Mouse (Mus musculus) erythroblast, embryonic 14.5 days (primary cell): ENCODE measurements around the gene Ankrd34a.

ENCODE experiments used
- GATA1 ChIP-seq: IDR thresholded peaks from 2 replicates; pipeline ENCODE4 v1.6.1; 2012; ENCODE audit warnings: low read length, inconsistent platforms, mixed read lengths
- TAL1 ChIP-seq: IDR thresholded peaks from 3 replicates; pipeline ENCODE4 v1.6.1; 2012; ENCODE audit warnings: low read length, inconsistent platforms, mixed read lengths

DNA sequence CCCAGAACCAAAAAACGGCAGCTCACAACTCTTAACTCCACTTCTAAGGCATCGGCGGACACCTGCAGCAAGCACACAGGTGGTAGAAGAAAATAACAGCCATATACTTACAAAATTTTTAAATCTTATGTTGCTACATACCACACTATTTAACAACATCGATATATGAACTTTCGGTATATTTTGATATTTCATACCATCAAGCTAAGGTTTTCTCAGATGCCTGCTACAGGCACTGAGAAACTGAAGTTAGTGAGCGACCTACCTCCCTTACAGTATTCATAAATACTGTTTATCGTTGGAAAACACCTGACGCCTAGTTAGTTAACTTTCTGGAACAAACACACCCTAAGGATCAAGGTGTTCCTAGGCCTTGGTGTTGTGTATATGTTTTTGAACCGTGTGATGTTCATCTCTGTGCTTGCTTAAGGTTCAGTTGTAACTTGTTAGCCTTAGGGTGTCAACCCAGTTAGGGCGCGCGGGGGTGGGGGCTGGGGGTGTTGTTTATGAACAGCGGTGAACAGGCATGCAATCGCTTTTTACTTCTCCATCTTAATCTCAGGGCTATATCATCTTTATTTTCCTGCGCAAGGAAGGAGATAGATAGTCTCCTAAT is 40.3 kb upstream of the Ankrd34a start:
- TF ChIP-seq GATA1, result no peak
- no peak for TF ChIP-seq TAL1
